Mouse (Mus musculus): ENCODE data around the gene Trappc4.

GRCm38 (mm10) chr9:44420280-44420898 is 13.0 kb upstream of the Trappc4 start:
- TF ChIP-seq CTCF (IDR thresholded peaks at IDR 0.05; ENCODE audit: low read depth) (no peak), EP300 (IDR thresholded peaks at IDR 0.05; ENCODE audit: low read depth) (no peak)
